Mouse (Mus musculus) brain, embryonic 14.5 days (tissue): ENCODE data around the gene Retreg2.

Source experiments
- CTCF ChIP-seq: fragments of 200-500 bp; IDR thresholded peaks from 2 replicates; pipeline ENCODE4 v1.5.1; 2012; ENCODE audit warnings: inconsistent platforms, mild to moderate bottlenecking, moderate library complexity, borderline replicate concordance; ENCODE audit not compliant: insufficient read depth, insufficient read length; ENCODE audit errors: extremely low read depth
- POLR2A ChIP-seq: fragments of 200-500 bp; IDR thresholded peaks from 2 replicates; pipeline ENCODE4 v1.6.1; 2012; ENCODE audit warnings: mild to moderate bottlenecking, inconsistent platforms, borderline replicate concordance; ENCODE audit not compliant: poor library complexity, insufficient read depth, insufficient read length, severe bottlenecking; ENCODE audit errors: extremely low read depth

DNA sequence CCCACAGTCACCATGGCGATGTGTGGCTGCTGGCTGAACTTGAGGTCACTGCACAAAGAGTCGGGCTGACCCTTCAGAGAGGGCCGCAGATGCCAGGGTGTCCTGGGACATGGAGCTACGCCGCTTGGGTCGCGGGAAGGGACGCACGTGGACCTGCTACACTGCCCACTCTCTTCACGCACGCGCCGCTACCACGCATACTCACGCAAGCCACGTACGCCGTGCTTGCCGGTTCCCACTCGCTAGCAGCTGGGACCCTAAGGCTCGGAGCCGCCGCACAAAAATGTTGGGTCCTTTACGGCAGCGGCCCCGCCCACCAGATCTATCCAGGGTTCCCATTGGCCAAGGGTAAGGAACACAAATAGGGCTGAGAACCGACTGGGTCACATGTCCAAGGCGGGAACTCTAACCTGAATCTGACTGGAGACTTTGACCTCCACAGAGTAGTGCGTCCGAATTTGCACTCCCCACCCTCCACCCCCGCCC is 37.6 kb downstream of the Retreg2 start, which contains the start of gene Abcb6:
- 0 out of 2 replicates have a peak, but pooled peaks have one; percentile 16 for TF ChIP-seq POLR2A
- no peak for TF ChIP-seq CTCF
